Mouse (Mus musculus) E14TG2a.4 (cell line): Measurements from ENCODE around the gene Cwc15.

ENCODE experiments used
- CTCF ChIP-seq: conservative IDR thresholded peaks from 2 replicates; pipeline ENCODE4 v1.5.1; 2014; ENCODE audit warnings: low read length
- NANOG ChIP-seq: IDR thresholded peaks from 2 replicates; pipeline ENCODE4 v1.6.1; 2014; ENCODE audit warnings: borderline replicate concordance, low read length, mixed read lengths
- POU5F1 ChIP-seq: IDR thresholded peaks from 2 replicates; pipeline ENCODE4 v1.6.1; 2014; ENCODE audit warnings: low read length, borderline replicate concordance

DNA sequence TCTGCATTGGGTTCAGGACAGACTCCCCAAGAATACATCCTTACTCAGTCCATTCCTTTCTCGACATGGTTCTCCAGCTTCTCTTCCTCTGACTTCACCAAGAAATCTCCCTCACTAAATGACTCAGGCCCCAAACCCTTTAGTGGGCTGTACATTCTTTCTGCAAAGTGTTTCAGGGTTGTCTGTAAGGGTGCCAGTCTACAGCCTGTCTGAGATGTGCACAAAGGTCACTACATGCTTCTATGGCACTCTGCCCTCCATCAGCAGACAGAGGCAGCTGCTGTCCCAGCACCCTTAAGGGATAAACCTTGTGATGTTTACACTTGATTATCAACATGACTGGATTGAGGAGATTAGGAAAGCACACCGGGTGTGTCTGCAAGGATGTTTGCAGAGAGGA lies 21.3 kb downstream of the Cwc15 start:
- TF ChIP-seq CTCF = no peak
- TF ChIP-seq POU5F1 = no peak
- TF ChIP-seq NANOG = no peak
